15 mouse cellular contexts compared by ENCODE assay signal in the genomic region with DNA sequence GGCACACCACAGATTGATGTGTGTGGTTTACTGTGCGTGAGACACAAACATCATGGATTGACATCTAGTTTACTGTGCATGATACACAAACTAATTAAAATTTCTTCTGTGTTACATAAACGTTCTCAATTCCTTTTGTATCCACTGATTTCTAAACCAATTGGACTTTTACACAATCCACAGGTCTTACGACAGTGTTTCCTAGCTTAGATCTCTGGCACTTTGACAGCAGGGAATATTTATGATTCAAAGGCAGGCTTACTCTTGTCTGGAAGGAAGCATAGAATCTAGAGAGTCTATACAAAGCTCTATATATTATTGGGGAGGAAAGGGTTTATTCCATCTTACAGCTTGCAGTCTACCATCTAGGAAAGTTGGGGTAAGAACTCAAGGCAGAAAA. TPM values are rescaled to one million over a fixed set of nuclear protein-coding genes. Genes with fewer than 3 reads are reported as not detected.
DNase-seq lines count a peak whose midpoint lies in the region.
"Had no signal": no experiment of that assay in that cellular context is flagged by ENCODE, and none has a peak within 500 bp of the region (broad histone marks: within the 10 kb centered on the region; RNA-seq: fewer than 3 reads in every experiment).

No protein-coding gene starts in this region.

- DNase-seq in NIH3T3 (ENCODE audit: low read depth) (peak; percentile 57), adipocyte (ENCODE audit: low spot score) (peak; percentile 43)
- DNase-seq in gonadal fat pad, adult 2 months (ENCODE audit: low read depth): peak; percentile 81
- DNase-seq in right cerebral cortex, adult 18-20 months: no peak
- DNase-seq in retina, embryonic 14.5 days (ENCODE audit: low spot score): no peak
- DNase-seq: adrenal gland, adult 2 months; adrenal gland, postnatal 10 days; adrenal gland, postnatal 25 days; cerebellum, adult 11 months; cerebellum, adult 18-20 months; cerebellum, adult 8-10 months; cerebellum, adult 9-11 months; cerebellum, postnatal 14 days; cerebellum, postnatal 36 days had no signal

RNA-seq across cellular contexts. Expression of gene Sertad4, which starts 8.9 kb away (rescaled TPM):
- 4.3 and 11.1 TPM in 2 replicates for polyA plus RNA-seq in gonadal fat pad, adult 2 months (2012; rRNA removed)
- polyA plus RNA-seq: activated CD4-positive, CD25-positive, alpha-beta regulatory T cell, adult 4 months had no signal

Comparison
In these comparisons a context has a peak if more than half of its experiments do, and no peak if none do; other contexts are left out.
1. DNase-seq: peak in NIH3T3 (single experiment), adipocyte (single experiment) and gonadal fat pad, adult 2 months (single experiment); none in right cerebral cortex, adult 18-20 months (single experiment) and retina, embryonic 14.5 days (single experiment).